8 mouse cellular contexts compared by ENCODE assay signal in the genomic region with DNA sequence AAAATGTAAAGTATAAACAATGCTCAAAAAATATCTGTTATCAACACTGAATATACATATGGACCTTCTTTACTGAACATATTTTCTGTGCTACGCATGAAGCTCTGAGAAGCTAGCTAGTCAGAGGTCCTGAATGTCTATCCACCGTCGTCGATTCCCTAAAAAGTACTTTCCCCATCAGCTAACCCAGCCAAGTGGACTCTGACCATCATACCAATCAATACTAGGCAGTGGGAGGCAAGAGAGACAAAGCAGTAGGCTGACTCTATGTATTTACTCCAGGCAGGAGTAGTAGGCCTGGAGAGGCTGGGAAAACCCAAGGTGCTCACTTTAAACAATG. TPM values are rescaled to one million over a fixed set of nuclear protein-coding genes. Genes with fewer than 3 reads are reported as not detected.
DNase-seq lines count a peak whose midpoint lies in the region; ATAC-seq and TF ChIP-seq lines count a peak whose summit lies in the region.

No protein-coding gene starts in this region.

- no peaks in the 10 kb centered on the region for H3K27me3 ChIP-seq in lung, embryonic 14.5 days (ENCODE audit: insufficient read depth, low read length)
- no peaks in the 10 kb centered on the region for H3K27me3 ChIP-seq in embryonic facial prominence, embryonic 15.5 days
- H3K27me3 ChIP-seq in limb, embryonic 10.5 days (ENCODE audit: low read depth, poor library complexity, severe bottlenecking), result no peaks in the 10 kb centered on the region
- no peaks in the 10 kb centered on the region for H3K27me3 ChIP-seq in neural tube, embryonic 15.5 days (replicated peaks)

- peak overlapping the region; percentile 88 for H3K4me2 ChIP-seq in lung, embryonic 14.5 days
- H3K4me2 ChIP-seq in embryonic facial prominence, embryonic 15.5 days (replicated peaks), result peak overlapping the region; percentile 73
- peak overlapping the region; percentile 82 for H3K4me2 ChIP-seq in neural tube, embryonic 15.5 days

- H3K36me3 ChIP-seq in lung, embryonic 14.5 days (ENCODE audit: insufficient read depth), result peaks cover 1% of the 10 kb centered on the region; the same call in 1 of the 2 replicates
- H3K36me3 ChIP-seq in embryonic facial prominence, embryonic 15.5 days, result 0 out of 2 replicates have a peak, but pooled peaks cover under 1% of the 10 kb centered on the region
- H3K36me3 ChIP-seq in limb, embryonic 10.5 days, result peaks cover 2% of the 10 kb centered on the region
- H3K36me3 ChIP-seq in neural tube, embryonic 15.5 days, result no peaks in the 10 kb centered on the region

- peaks cover 10% of the 10 kb centered on the region for H3K4me1 ChIP-seq in lung, embryonic 14.5 days (ENCODE audit: insufficient read depth)
- peaks cover 19% of the 10 kb centered on the region for H3K4me1 ChIP-seq in embryonic facial prominence, embryonic 15.5 days
- H3K4me1 ChIP-seq in limb, embryonic 10.5 days, result peaks cover 15% of the 10 kb centered on the region
- peaks cover 25% of the 10 kb centered on the region for H3K4me1 ChIP-seq in neural tube, embryonic 15.5 days

- H3K4me3 ChIP-seq in lung, embryonic 14.5 days (ENCODE audit: low read depth, low read length), result peak overlapping the region; percentile 86
- peak overlapping the region; percentile 86 for H3K4me3 ChIP-seq in embryonic facial prominence, embryonic 15.5 days (replicated peaks)
- H3K4me3 ChIP-seq in limb, embryonic 10.5 days, result peak overlapping the region; percentile 84
- peak overlapping the region; percentile 90 for H3K4me3 ChIP-seq in neural tube, embryonic 15.5 days (replicated peaks)

- H3K9me3 ChIP-seq in lung, embryonic 14.5 days (ENCODE audit: low read depth, low read length), result no peaks in the 10 kb centered on the region
- no peaks in the 10 kb centered on the region for H3K9me3 ChIP-seq in embryonic facial prominence, embryonic 15.5 days (replicated peaks)
- H3K9me3 ChIP-seq in limb, embryonic 10.5 days (replicated peaks), result no peaks in the 10 kb centered on the region
- H3K9me3 ChIP-seq in neural tube, embryonic 15.5 days (replicated peaks), result no peaks in the 10 kb centered on the region

- 9% methylated on average over 4 of the region's 4 CpGs for WGBS in lung, embryonic 14.5 days
- WGBS in embryonic facial prominence, embryonic 15.5 days, result 15% methylated on average over 4 of the region's 4 CpGs
- 26% methylated on average over 4 of the region's 4 CpGs for WGBS in limb, embryonic 10.5 days
- WGBS in neural tube, embryonic 15.5 days, result 16% methylated on average over 4 of the region's 4 CpGs

- no peak for TF ChIP-seq CTCF in lung, embryonic 14.5 days (IDR thresholded peaks at IDR 0.05; ENCODE audit: low read depth)

- peak overlapping the region; percentile 90 for H3K9ac ChIP-seq in lung, embryonic 14.5 days
- H3K9ac ChIP-seq in embryonic facial prominence, embryonic 15.5 days, result peak overlapping the region; percentile 2; the same call in 1 of the 2 replicates
- H3K9ac ChIP-seq in neural tube, embryonic 15.5 days (replicated peaks), result peak overlapping the region; percentile 91

- no peak overlapping the region for H3K27ac ChIP-seq in lung, embryonic 14.5 days (ENCODE audit: low read depth)
- no peak overlapping the region for H3K27ac ChIP-seq in embryonic facial prominence, embryonic 15.5 days (replicated peaks)
- peak overlapping the region; percentile 97 for H3K27ac ChIP-seq in limb, embryonic 10.5 days
- H3K27ac ChIP-seq in neural tube, embryonic 15.5 days (replicated peaks), result no peak overlapping the region

- no peak for ATAC-seq in lung, embryonic 14.5 days (ENCODE audit: insufficient read depth)
- no peak for ATAC-seq in embryonic facial prominence, embryonic 15.5 days (ENCODE audit: insufficient number of reproducible peaks, low FRiP score, low TSS enrichment, low read depth)
- no peak for ATAC-seq in neural tube, embryonic 15.5 days (ENCODE audit: low FRiP score)

- peak; percentile 15 for DNase-seq in lung, embryonic 14.5 days
- DNase-seq in lung, postnatal 10 days, result no peak
- no peak for DNase-seq in limb, embryonic 10.5 days (ENCODE audit: low spot score)
- no peak for DNase-seq in left cerebral cortex, adult 18-20 months (ENCODE audit: low spot score in 2 of 2)
- DNase-seq in spleen, postnatal 10 days (ENCODE audit: low spot score in 2 of 2), result no peak
- no peak for DNase-seq in right cerebral cortex, postnatal 36 days (ENCODE audit: low spot score in 2 of 2)

RNA-seq across cellular contexts. Expression of gene Tial1, which starts 1.8 kb away (rescaled TPM):
- polyA plus RNA-seq in lung, embryonic 14.5 days (2014; fragmentation: Nextera tagmentation; extraction: Ambion mirVana), result 38.4 TPM in 2 replicates
- polyA plus RNA-seq in embryonic facial prominence, embryonic 15.5 days (2015; fragmentation: Nextera tagmentation; extraction: Ambion mirVana), result 28.5 and 30.4 TPM in 2 replicates
- polyA plus RNA-seq in limb, embryonic 10.5 days (2016; fragmentation: Nextera tagmentation; extraction: Ambion mirVana), result 24.2 and 24.9 TPM in 2 replicates
- 26.3 and 26.9 TPM in 2 replicates for polyA plus RNA-seq in neural tube, embryonic 15.5 days (2015; fragmentation: Nextera tagmentation; extraction: Ambion mirVana)
- total RNA-seq in left cerebral cortex, adult 18-20 months (2021), result 100 to 1,000 TPM in 1 of 2 experiments, 10 to 100 TPM in 1; 94.6 to 101 TPM

RNA-seq across cellular contexts. Expression of gene Rgs10, which starts 41.2 kb away (rescaled TPM):
- polyA plus RNA-seq in lung, embryonic 14.5 days (2014; fragmentation: Nextera tagmentation; extraction: Ambion mirVana), result 31.1 and 31.2 TPM in 2 replicates
- polyA plus RNA-seq in embryonic facial prominence, embryonic 15.5 days (2015; fragmentation: Nextera tagmentation; extraction: Ambion mirVana), result 14.0 and 14.8 TPM in 2 replicates
- polyA plus RNA-seq in limb, embryonic 10.5 days (2016; fragmentation: Nextera tagmentation; extraction: Ambion mirVana), result 2.7 and 3.5 TPM in 2 replicates
- 52.9 and 60.1 TPM in 2 replicates for polyA plus RNA-seq in neural tube, embryonic 15.5 days (2015; fragmentation: Nextera tagmentation; extraction: Ambion mirVana)
- 10 to 100 TPM; 49.5 to 52.5 TPM for total RNA-seq in left cerebral cortex, adult 18-20 months (2021)

Comparison
In these comparisons a context has a peak if more than half of its experiments do, and no peak if none do; other contexts are left out.
1. H3K9ac ChIP-seq: peak in every context shown above with its lines; median percentile 91 in neural tube, embryonic 15.5 days; 90 in lung, embryonic 14.5 days; 2 in embryonic facial prominence, embryonic 15.5 days.